Mouse (Mus musculus): ENCODE measurements around the gene Frat1. TPM values are rescaled to one million over a fixed set of nuclear protein-coding genes. Genes with fewer than 3 reads are reported as not detected.

Gene Frat1
- polyA plus RNA-seq, 1 experiment from 2014 or later, result 30.6 TPM

Other genes with a start within 250 kb of the Frat1 start
- 4.6 and 5.1 TPM in 2 replicates for gene Gm340, start 247.6 kb upstream of the Frat1 start, polyA plus RNA-seq (2014; fragmentation: Nextera tagmentation; extraction: Ambion mirVana)
- gene Slit1, start 86.3 kb upstream of the Frat1 start, polyA plus RNA-seq (2014; fragmentation: Nextera tagmentation; extraction: Ambion mirVana), result 20.6 and 27.9 TPM in 2 replicates
- gene Arhgap19, start 27.9 kb upstream of the Frat1 start, polyA plus RNA-seq (2014; fragmentation: Nextera tagmentation; extraction: Ambion mirVana), result 4.7 and 8.5 TPM in 2 replicates
- gene Frat2, start 18.2 kb downstream of the Frat1 start, polyA plus RNA-seq (2014; fragmentation: Nextera tagmentation; extraction: Ambion mirVana), result 5.6 and 7.3 TPM in 2 replicates
- 12.5 TPM in 2 replicates for gene Rrp12, start 66.2 kb downstream of the Frat1 start, polyA plus RNA-seq (2014; fragmentation: Nextera tagmentation; extraction: Ambion mirVana)
- gene Pgam1, start 82.0 kb downstream of the Frat1 start, polyA plus RNA-seq (2014; fragmentation: Nextera tagmentation; extraction: Ambion mirVana), result 451 and 465 TPM in 2 replicates
- gene Exosc1, start 103.5 kb downstream of the Frat1 start, polyA plus RNA-seq (2014; fragmentation: Nextera tagmentation; extraction: Ambion mirVana), result 56.4 and 57.4 TPM in 2 replicates
- gene Zdhhc16, start 103.5 kb downstream of the Frat1 start, polyA plus RNA-seq (2014; fragmentation: Nextera tagmentation; extraction: Ambion mirVana), result 72.3 and 72.8 TPM in 2 replicates
- 28.1 and 30.4 TPM in 2 replicates for gene Mms19, start 151.2 kb downstream of the Frat1 start, polyA plus RNA-seq (2014; fragmentation: Nextera tagmentation; extraction: Ambion mirVana)
- gene Ubtd1, start 151.8 kb downstream of the Frat1 start, polyA plus RNA-seq (2014; fragmentation: Nextera tagmentation; extraction: Ambion mirVana), result 6.3 and 6.9 TPM in 2 replicates
- 0.45 and 1.00 TPM in 2 replicates for gene Ankrd2, start 206.0 kb downstream of the Frat1 start, polyA plus RNA-seq (2014; fragmentation: Nextera tagmentation; extraction: Ambion mirVana)
- 0.94 and 1.3 TPM in 2 replicates for gene Hoga1, start 215.6 kb downstream of the Frat1 start, polyA plus RNA-seq (2014; fragmentation: Nextera tagmentation; extraction: Ambion mirVana)
- not detected in 2 replicates for gene 4933411K16Rik, start 222.3 kb downstream of the Frat1 start, polyA plus RNA-seq (2014; fragmentation: Nextera tagmentation; extraction: Ambion mirVana)